Mouse (Mus musculus): ENCODE measurements around the gene Ssbp4. TPM values are rescaled to one million over a fixed set of nuclear protein-coding genes. Genes with fewer than 3 reads are reported as not detected.

Gene Ssbp4
- polyA plus RNA-seq, 1 experiment, result 193 TPM

- Histone ChIP-seq H3K79me2 (ENCODE audit: control insufficient read depth, insufficient read depth) (peaks cover 97% of the 10 kb centered on the region), H3K36me3 (ENCODE audit: control insufficient read depth, insufficient read depth) (no peaks in the 10 kb centered on the region), H3K27me3 (ENCODE audit: control insufficient read depth, insufficient read depth, insufficient read length) (no peaks in the 10 kb centered on the region), H3K4me3 (ENCODE audit: insufficient read depth, poor library complexity, severe bottlenecking) (no peak overlapping the region), H3K79me3 (ENCODE audit: low read depth) (peaks cover 37% of the 10 kb centered on the region), H3ac (ENCODE audit: control insufficient read depth, insufficient read length, low read depth) (no peak overlapping the region)
- TF ChIP-seq MYOD1 (IDR thresholded peaks at IDR 0.05; ENCODE audit: control insufficient read depth, insufficient read length, low read depth) (no peak), MYOG (IDR thresholded peaks at IDR 0.05; ENCODE audit: control insufficient read depth, extremely low read depth, insufficient read length) (no peak), MAX (IDR thresholded peaks at IDR 0.05) (no peak), USF1 (IDR thresholded peaks at IDR 0.05; ENCODE audit: low read depth) (no peak), CEBPB (IDR thresholded peaks at IDR 0.05; ENCODE audit: low read depth) (no peak), FOSL1 (IDR thresholded peaks at IDR 0.05; ENCODE audit: insufficient read depth, low read length, poor library complexity, severe bottlenecking) (no peak), CTCF (IDR thresholded peaks at IDR 0.05; ENCODE audit: control insufficient read depth, insufficient read depth, insufficient read length) (no peak)
These were observed 49.7 kb downstream of the Ssbp4 start for GRCm38 (mm10) chr8:70558983-70559382.

DNA sequence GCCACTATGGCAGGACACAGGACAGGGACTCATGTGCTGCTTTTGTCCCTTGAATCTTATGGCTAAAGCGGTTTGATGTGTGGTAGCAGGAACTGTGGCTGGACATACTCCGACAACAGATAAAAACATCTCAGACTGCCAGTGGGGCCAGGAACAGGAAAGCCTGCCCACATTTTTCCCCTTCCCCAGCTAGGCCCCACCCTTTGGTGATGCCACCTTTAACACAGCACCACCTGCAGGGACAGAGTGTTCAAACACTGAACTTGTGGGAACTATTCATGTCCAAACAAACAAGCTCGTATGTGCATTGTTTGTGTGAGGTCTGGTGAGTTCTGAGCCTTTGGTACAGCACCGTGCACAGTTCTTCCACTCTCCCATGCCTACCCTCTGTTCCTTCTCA is 50.3 kb downstream of the Ssbp4 start:
- Histone ChIP-seq H3K79me3 (ENCODE audit: low read depth) (peaks cover 39% of the 10 kb centered on the region), H3K4me3 (ENCODE audit: insufficient read depth, poor library complexity, severe bottlenecking) (no peak overlapping the region), H3ac (ENCODE audit: control insufficient read depth, insufficient read length, low read depth) (no peak overlapping the region), H3K27me3 (ENCODE audit: control insufficient read depth, insufficient read depth, insufficient read length) (no peaks in the 10 kb centered on the region), H3K36me3 (ENCODE audit: control insufficient read depth, insufficient read depth) (no peaks in the 10 kb centered on the region), H3K79me2 (ENCODE audit: control insufficient read depth, insufficient read depth) (peaks cover 97% of the 10 kb centered on the region)
- TF ChIP-seq CEBPB (IDR thresholded peaks at IDR 0.05; ENCODE audit: low read depth) (no peak), USF1 (IDR thresholded peaks at IDR 0.05; ENCODE audit: low read depth) (no peak), CTCF (IDR thresholded peaks at IDR 0.05; ENCODE audit: control insufficient read depth, insufficient read depth, insufficient read length) (no peak), MYOD1 (IDR thresholded peaks at IDR 0.05; ENCODE audit: control insufficient read depth, insufficient read length, low read depth) (no peak)

GRCm38 (mm10) chr8:70555079-70555747 is 53.5 kb downstream of the Ssbp4 start:
- no peak overlapping the region for H3K4me3 ChIP-seq (ENCODE audit: insufficient read depth, poor library complexity, severe bottlenecking)
- no peak for TF ChIP-seq MAX (IDR thresholded peaks at IDR 0.05)
- TF ChIP-seq MYOG (IDR thresholded peaks at IDR 0.05; ENCODE audit: control insufficient read depth, extremely low read depth, insufficient read length), result no peak
- no peak for TF ChIP-seq USF1 (IDR thresholded peaks at IDR 0.05; ENCODE audit: low read depth)
- TF ChIP-seq MYOD1 (IDR thresholded peaks at IDR 0.05; ENCODE audit: control insufficient read depth, insufficient read length, low read depth), result no peak
- TF ChIP-seq CEBPB (IDR thresholded peaks at IDR 0.05; ENCODE audit: low read depth), result no peak
- TF ChIP-seq FOSL1 (IDR thresholded peaks at IDR 0.05; ENCODE audit: insufficient read depth, low read length, poor library complexity, severe bottlenecking), result no peak
- TF ChIP-seq CTCF (IDR thresholded peaks at IDR 0.05; ENCODE audit: control insufficient read depth, insufficient read depth, insufficient read length), result no peak
- no peak overlapping the region for H3ac ChIP-seq (ENCODE audit: control insufficient read depth, insufficient read length, low read depth)
- H3K27me3 ChIP-seq (ENCODE audit: control insufficient read depth, insufficient read depth, insufficient read length), result no peaks in the 10 kb centered on the region
- H3K36me3 ChIP-seq (ENCODE audit: control insufficient read depth, insufficient read depth), result no peaks in the 10 kb centered on the region
- peaks cover 99% of the 10 kb centered on the region for H3K79me2 ChIP-seq (ENCODE audit: control insufficient read depth, insufficient read depth)
- H3K79me3 ChIP-seq (ENCODE audit: low read depth), result peaks cover 48% of the 10 kb centered on the region

- no peak overlapping the region for H3K4me3 ChIP-seq (ENCODE audit: insufficient read depth, poor library complexity, severe bottlenecking)
- peaks cover 6% of the 10 kb centered on the region for H3K36me3 ChIP-seq (ENCODE audit: control insufficient read depth, insufficient read depth)
- H3ac ChIP-seq (ENCODE audit: control insufficient read depth, insufficient read length, low read depth), result no peak overlapping the region
- TF ChIP-seq MYOD1 (IDR thresholded peaks at IDR 0.05; ENCODE audit: control insufficient read depth, insufficient read length, low read depth), result no peak
- TF ChIP-seq CEBPB (IDR thresholded peaks at IDR 0.05; ENCODE audit: low read depth), result no peak
- H3K79me2 ChIP-seq (ENCODE audit: control insufficient read depth, insufficient read depth), result peaks cover 99% of the 10 kb centered on the region
- H3K79me3 ChIP-seq (ENCODE audit: low read depth), result peaks cover 55% of the 10 kb centered on the region
- H3K27me3 ChIP-seq (ENCODE audit: control insufficient read depth, insufficient read depth, insufficient read length), result no peaks in the 10 kb centered on the region
These were observed 54.9 kb downstream of the Ssbp4 start for GRCm38 (mm10) chr8:70553740-70554139.

DNA sequence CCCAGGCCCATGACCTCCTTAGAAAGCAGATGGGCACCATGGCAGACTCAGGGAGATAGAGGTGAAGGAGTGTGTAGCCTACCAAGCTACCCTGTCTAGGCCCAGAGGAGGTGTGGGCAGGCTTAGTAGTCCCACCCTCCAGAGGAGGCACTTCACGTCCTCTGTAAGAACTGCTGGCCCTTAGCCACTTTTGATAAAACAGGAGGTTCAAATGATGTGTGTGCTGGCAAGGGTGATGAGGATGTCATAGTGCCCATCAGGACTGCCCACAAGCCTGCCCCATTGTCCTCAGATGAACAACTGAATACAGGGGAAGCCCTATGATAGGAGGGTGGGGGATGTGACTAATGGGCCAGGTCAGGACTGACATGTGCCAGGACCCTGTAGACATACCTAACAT is 55.8 kb downstream of the Ssbp4 start:
- Histone ChIP-seq H3K79me2 (ENCODE audit: control insufficient read depth, insufficient read depth) (peaks cover 99% of the 10 kb centered on the region), H3K79me3 (ENCODE audit: low read depth) (peaks cover 61% of the 10 kb centered on the region), H3K36me3 (ENCODE audit: control insufficient read depth, insufficient read depth) (peaks cover 8% of the 10 kb centered on the region), H3ac (ENCODE audit: control insufficient read depth, insufficient read length, low read depth) (no peak overlapping the region), H3K27me3 (ENCODE audit: control insufficient read depth, insufficient read depth, insufficient read length) (no peaks in the 10 kb centered on the region), H3K4me3 (ENCODE audit: insufficient read depth, poor library complexity, severe bottlenecking) (no peak overlapping the region)
- TF ChIP-seq MYOG (IDR thresholded peaks at IDR 0.05; ENCODE audit: control insufficient read depth, extremely low read depth, insufficient read length), result no peak

- Histone ChIP-seq H3K27me3 (ENCODE audit: control insufficient read depth, insufficient read depth, insufficient read length) (no peaks in the 10 kb centered on the region), H3ac (ENCODE audit: control insufficient read depth, insufficient read length, low read depth) (no peak overlapping the region), H3K4me3 (ENCODE audit: insufficient read depth, poor library complexity, severe bottlenecking) (no peak overlapping the region), H3K79me3 (ENCODE audit: low read depth) (peaks cover 64% of the 10 kb centered on the region), H3K79me2 (ENCODE audit: control insufficient read depth, insufficient read depth) (peaks cover 100% of the 10 kb centered on the region), H3K36me3 (ENCODE audit: control insufficient read depth, insufficient read depth) (peaks cover 8% of the 10 kb centered on the region)
- TF ChIP-seq CEBPB (IDR thresholded peaks at IDR 0.05; ENCODE audit: low read depth), result no peak
- no peak for TF ChIP-seq MYOD1 (IDR thresholded peaks at IDR 0.05; ENCODE audit: control insufficient read depth, insufficient read length, low read depth)
- no peak for TF ChIP-seq MAX (IDR thresholded peaks at IDR 0.05)
- no peak for TF ChIP-seq MYOG (IDR thresholded peaks at IDR 0.05; ENCODE audit: control insufficient read depth, extremely low read depth, insufficient read length)
- no peak for TF ChIP-seq CTCF (IDR thresholded peaks at IDR 0.05; ENCODE audit: control insufficient read depth, insufficient read depth, insufficient read length)
- TF ChIP-seq USF1 (IDR thresholded peaks at IDR 0.05; ENCODE audit: low read depth), result no peak
- TF ChIP-seq FOSL1 (IDR thresholded peaks at IDR 0.05; ENCODE audit: insufficient read depth, low read length, poor library complexity, severe bottlenecking), result no peak
These were observed 57.0 kb downstream of the Ssbp4 start for GRCm38 (mm10) chr8:70551558-70552161.

All from C2C12 (cell line).